Mouse (Mus musculus): ENCODE measurements around the gene Suclg2. TPM values are rescaled to one million over a fixed set of nuclear protein-coding genes. Genes with fewer than 3 reads are reported as not detected.

Suclg2 gene
- total RNA-seq, 2 experiments from 2014 or later, result 13.3 to 16.5 TPM

DNA sequence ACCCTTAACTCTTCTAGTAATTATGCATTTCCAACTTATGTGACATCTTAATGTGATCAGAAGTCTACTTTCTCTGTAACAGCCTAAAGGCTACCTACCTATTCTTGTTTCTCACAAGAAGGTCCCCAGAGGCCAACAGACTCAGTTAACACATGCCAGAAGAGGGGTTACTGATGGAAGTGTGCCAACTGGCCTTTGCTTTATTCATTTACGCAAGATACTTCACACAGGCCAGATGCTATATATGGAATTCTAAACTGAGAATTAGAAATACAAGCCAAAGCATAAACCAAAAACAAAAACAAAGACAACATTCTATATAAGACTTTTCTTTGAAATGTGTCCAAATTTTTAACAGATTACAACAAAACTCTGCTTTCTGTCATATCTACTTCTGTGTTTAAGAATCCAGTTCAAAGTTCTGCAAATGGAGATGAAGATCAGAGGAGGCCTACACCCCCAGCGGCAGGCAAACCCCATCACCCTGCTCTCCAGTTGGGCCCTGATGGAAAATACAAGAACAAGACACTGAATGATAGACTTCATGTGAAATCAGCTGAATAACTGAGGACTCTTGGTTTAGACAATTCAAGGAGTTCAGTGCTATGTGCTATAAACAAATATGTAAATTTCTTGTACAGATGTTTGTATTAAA lies 155.1 kb downstream of the Suclg2 start:
- Histone ChIP-seq H3K4me3 (no peak overlapping the region), H3K27ac (no peak overlapping the region)
- no peak for TF ChIP-seq CTCF (conservative IDR thresholded peaks at IDR 0.05)
- no peak for DNase-seq (ENCODE audit: low spot score in 2 of 2)

DNA sequence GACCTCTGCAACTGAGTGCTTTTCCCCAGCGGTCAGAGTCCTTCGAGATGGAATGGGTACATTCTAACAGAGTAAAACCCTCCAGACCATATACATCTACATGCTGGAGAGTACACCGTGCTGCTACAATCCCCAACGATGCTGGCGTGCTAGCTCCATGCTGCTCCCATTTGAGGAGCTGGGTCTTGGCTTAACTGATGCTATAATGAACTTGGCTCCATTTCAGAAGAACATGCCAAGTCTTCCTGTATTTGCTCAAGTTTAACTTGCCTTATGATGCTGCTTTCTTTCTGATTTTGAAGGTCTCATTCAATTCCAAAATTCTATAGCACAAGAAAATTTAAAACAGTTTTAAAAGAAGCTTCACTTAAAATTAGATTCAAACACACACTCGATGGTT lies 162.3 kb downstream of the Suclg2 start:
- no peak for TF ChIP-seq CTCF (conservative IDR thresholded peaks at IDR 0.05)
- no peak overlapping the region for H3K4me3 ChIP-seq
- no peak for DNase-seq (ENCODE audit: low spot score in 2 of 2)
- H3K27ac ChIP-seq, result no peak overlapping the region

DNA sequence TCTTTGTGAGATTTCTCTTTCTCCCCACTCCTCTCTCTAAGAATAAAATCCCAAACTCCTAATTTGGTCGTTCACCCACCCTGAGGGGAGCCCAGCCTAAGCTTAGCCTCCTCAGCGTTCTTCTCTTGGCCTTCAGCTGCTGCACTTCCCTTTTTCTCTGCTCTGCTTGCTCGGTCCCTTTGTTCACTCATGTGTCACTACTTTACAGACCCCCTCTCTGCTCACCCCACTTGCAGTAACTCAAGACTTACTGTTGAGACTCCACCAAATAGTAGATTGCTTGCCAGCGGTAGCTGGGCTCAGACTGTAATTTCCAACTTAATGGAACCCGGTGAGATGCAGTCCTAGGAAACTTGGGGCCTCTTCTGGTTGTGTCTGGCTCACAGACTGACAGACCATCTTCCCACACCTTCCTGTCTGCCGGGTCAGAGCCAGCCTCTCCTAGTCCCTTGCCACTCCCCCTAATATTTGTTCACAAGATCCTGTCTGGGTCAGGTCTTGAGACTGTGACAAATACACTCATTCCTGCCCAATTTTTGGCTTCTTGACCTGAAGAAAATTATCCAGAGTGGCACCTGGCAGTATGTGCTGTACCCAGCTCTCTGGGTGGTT lies 166.2 kb downstream of the Suclg2 start:
- Histone ChIP-seq H3K27ac (no peak overlapping the region), H3K4me3 (no peak overlapping the region)
- no peak for TF ChIP-seq CTCF (conservative IDR thresholded peaks at IDR 0.05)
- no peak for DNase-seq (ENCODE audit: low spot score in 2 of 2)

DNA sequence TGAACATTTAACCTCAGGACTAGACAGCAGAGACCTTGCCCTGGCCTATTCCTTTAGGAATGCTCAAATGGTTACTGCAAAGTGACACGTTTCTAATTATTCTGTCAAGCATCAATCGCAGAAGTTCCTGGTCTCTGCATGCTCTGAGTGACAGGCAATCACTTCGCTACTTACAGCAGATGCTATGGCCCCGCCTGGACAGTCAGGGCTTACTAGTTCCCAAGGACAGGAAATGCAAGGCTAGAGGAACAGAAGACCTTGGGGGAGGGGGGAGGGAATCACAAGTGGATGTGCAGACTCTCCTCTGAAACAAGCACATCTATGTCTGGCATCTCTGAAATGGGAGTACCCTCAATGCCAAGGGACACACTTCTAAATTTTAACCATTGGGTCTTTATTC lies 167.6 kb downstream of the Suclg2 start:
- no peak overlapping the region for H3K27ac ChIP-seq
- no peak for TF ChIP-seq CTCF (conservative IDR thresholded peaks at IDR 0.05)
- DNase-seq (ENCODE audit: low spot score in 2 of 2), result no peak
- H3K4me3 ChIP-seq, result no peak overlapping the region

DNA sequence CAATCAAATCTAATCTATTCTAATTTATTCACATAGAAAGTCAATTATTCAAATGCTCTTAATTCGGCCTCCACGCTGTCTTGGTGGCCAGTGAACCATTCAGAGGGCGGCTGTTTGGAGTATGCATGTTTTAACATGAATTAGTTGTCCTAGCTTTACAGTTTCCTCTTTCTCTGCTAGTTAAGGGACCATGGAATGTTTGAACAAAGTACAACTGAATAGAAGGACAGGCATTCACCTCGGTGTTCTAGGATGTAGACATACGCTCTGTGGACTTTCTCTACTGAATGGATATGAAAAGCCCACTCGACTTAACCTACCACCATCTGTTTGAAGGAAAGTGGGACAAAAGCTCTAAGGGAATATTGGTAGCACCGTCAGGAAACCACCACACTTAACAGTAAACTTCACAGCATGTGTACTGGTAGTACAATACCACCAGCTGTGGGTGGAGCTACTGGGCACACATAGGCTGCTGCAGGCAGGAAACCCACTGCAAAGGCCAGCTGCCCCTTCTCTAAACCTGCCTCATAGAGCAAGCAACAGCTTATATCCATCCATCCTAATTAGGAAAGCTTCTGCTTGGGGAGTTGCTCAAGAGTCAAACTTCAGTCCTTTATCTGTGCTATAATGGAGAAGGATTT lies 172.3 kb downstream of the Suclg2 start:
- no peak for DNase-seq (ENCODE audit: low spot score in 2 of 2)
- TF ChIP-seq CTCF (conservative IDR thresholded peaks at IDR 0.05), result no peak
- Histone ChIP-seq H3K4me3 (no peak overlapping the region), H3K27ac (no peak overlapping the region)

DNA sequence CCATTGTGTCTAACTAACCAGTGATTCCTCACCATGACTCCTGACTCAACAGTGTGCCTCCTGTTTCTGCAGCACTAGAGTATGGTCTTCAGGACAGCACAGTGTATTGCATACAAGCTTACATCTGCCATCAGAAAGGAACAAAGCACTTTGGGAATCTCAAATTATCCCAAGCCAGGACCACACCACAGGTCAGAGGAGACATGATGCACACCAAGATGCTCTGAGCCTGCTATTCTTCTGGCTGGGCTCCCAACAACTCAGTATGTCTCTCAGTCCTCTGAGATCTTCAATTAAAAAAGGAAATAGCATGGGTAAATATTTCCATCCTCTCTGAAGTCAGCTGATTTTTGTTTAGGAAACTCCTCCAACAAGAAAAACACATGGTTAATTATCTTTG lies 172.9 kb downstream of the Suclg2 start:
- no peak for TF ChIP-seq CTCF (conservative IDR thresholded peaks at IDR 0.05)
- Histone ChIP-seq H3K4me3 (no peak overlapping the region), H3K27ac (no peak overlapping the region)
- DNase-seq (ENCODE audit: low spot score in 2 of 2), result no peak

DNA sequence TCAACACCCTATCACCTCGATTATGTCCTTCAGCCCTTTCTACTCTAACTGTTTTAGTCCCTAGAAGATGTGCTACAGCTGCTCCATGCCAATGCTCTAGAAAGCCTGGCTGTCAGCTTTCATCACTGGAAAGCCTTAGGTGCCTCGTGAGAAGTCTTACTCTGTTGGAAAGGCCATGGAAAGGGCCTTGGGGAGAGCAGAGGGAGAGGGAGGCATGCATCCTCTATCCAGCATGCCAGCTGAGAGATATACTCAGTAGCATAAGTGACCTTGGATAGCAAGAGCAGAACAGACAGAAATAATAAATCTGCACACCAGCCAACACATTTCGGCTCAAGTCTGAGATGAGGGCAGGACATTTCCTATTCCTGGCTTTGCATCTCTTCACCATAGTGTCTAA lies 173.3 kb downstream of the Suclg2 start:
- Histone ChIP-seq H3K4me3 (no peak overlapping the region), H3K27ac (no peak overlapping the region)
- no peak for DNase-seq (ENCODE audit: low spot score in 2 of 2)
- no peak for TF ChIP-seq CTCF (conservative IDR thresholded peaks at IDR 0.05)

DNA sequence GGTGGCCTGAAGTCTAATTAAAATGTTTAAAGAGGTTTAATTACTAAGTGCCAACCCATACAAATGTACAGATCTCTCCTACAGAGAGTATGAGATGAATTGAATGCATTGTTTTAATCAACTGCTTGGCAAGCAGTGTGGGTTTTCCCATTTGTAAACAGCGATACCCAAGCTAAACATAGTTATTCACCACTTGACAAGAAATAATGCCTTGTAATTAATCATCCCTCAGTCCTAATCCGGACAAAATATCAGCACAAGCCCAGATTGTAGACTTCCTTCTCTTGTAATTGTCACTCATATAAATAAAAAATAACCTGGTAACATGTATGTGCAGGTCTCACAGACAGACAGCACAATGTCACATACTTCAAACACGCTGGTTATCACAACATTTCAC lies 183.4 kb downstream of the Suclg2 start:
- no peak for TF ChIP-seq CTCF (conservative IDR thresholded peaks at IDR 0.05)
- H3K27ac ChIP-seq, result no peak overlapping the region
- H3K4me3 ChIP-seq, result no peak overlapping the region
- no peak for DNase-seq (ENCODE audit: low spot score in 2 of 2)

DNA sequence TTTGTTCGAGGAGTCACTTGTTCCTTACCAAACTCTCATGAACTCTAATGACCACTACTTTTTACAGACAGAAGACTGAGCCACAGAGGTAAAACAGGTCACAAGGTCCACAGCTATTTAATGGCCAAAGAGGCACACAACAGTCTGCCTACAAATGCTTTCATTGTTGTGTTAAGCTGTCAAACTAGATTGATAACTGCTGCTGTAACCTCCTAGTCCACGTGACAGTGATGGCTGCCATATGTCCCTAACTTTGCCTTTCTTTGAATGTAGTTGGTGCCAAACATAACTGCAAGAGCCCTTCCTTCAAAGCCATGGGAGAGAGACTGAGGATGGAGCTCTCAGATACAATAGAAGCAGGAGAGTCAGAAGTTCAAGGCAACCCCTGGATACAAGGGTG lies 198.8 kb downstream of the Suclg2 start:
- TF ChIP-seq CTCF (conservative IDR thresholded peaks at IDR 0.05), result no peak
- Histone ChIP-seq H3K4me3 (no peak overlapping the region), H3K27ac (no peak overlapping the region)
- no peak for DNase-seq (ENCODE audit: low spot score in 2 of 2)

DNA sequence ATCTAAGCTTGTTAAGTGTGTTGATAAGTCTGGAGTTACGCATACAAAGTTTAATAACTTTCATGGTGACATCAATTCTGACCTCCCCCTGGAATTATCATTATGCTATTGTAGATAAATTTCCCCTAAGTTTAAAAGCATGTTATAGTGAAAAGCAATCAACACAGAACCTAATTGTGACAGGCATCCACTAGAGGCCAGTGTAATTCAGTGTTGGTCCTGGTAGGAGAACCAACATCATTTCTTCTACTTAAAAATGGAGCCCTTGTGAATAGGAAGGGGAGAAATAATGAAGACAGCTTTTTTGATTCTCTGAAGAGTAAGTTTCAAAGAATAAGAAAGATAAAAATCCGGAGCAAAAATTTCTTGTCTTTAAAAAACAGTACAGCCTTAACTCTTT lies 200.2 kb downstream of the Suclg2 start:
- H3K4me3 ChIP-seq, result no peak overlapping the region
- TF ChIP-seq CTCF (conservative IDR thresholded peaks at IDR 0.05), result peak; percentile 84

DNA sequence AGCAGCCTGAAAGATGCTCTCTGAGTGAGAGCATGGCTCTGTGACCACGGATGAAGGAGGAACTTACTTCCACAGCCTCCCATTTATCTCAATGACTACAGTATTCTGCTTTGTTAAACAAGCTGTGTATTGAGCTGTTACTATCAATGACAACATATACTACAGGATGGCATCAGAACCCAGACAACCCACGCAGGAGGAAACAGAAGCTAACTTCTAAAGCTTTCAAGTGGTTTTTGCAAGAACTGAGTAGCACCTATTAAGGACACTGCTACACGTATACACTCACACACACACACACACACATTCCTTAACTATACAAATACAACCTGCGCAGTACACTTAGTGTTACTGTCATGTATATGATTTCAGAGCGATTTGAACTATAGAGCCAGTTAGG lies 202.9 kb downstream of the Suclg2 start:
- H3K27ac ChIP-seq, result no peak overlapping the region
- H3K4me3 ChIP-seq, result no peak overlapping the region
- DNase-seq (ENCODE audit: low spot score in 2 of 2), result no peak
- TF ChIP-seq CTCF (conservative IDR thresholded peaks at IDR 0.05), result no peak

More for the DNA sequence above, 200.2 kb downstream of the Suclg2 start:
- peak in 1 of 2 experiments; percentile 26 for DNase-seq (ENCODE audit: low spot score in 2 of 2)
- H3K27ac ChIP-seq, result no peak overlapping the region

DNA sequence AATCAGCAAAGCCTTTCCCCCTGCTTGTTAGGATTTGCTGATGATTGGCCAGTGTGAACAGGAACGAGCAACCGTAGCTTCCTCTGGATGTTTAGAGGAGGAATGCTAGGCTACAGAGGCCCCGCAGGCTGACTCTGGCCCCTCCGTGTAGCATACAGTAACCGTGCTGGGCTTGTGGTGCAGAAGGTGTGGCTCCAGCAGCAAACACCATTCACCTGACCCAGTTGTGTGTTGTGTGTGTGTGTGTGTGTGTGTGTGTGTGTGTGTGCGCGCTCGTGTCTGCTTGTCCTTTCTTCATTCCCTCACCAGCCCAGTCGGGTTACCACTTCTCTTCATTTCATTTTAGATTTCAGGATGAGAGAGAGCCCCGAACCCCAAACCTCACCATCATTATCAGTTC lies 203.9 kb downstream of the Suclg2 start:
- no peak overlapping the region for H3K27ac ChIP-seq
- no peak overlapping the region for H3K4me3 ChIP-seq
- no peak for DNase-seq (ENCODE audit: low spot score in 2 of 2)
- TF ChIP-seq CTCF (conservative IDR thresholded peaks at IDR 0.05), result no peak

DNA sequence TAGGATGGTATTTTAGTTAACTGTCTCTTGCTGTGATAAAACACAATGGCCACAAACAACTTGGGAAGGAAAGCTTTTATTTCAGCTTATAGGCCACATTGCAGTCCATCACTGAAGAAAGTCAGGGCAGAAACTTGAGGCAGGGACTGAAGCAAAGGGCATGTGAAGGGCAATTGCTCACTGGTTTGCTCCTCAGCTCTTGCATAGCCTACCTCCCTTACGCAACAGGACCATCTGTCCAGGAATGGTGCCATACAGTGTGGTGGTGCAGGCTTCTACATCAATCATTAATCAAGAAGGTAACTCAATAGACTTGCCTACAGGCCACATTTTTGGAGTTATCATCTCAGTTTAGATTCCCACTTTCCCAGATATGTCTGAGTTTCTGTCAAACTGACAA lies 206.9 kb downstream of the Suclg2 start:
- no peak overlapping the region for H3K27ac ChIP-seq
- no peak for TF ChIP-seq CTCF (conservative IDR thresholded peaks at IDR 0.05)

DNA sequence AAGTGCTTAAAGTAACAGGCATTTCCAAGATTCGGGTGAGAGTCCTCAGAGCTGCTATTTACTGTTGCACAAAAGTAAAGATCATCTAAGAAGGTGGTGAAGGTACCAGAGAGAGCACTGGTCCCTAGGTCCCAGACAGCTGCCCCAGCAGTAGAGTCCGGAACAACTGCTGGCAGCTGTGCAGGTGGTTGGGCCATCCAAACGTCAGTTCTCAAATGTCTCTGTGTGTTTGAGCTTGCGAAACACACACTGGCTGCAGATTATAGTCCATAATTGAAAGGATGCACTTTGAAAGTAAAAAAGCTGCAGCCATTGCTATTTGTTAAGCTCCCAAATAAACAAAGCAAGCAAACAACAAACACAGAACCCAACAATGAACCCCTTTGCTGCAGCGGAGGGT lies 217.8 kb downstream of the Suclg2 start:
- DNase-seq (ENCODE audit: low spot score in 2 of 2), result no peak
- H3K27ac ChIP-seq, result no peak overlapping the region
- TF ChIP-seq CTCF (conservative IDR thresholded peaks at IDR 0.05), result no peak
- no peak overlapping the region for H3K4me3 ChIP-seq

More for the DNA sequence above, 206.9 kb downstream of the Suclg2 start:
- no peak overlapping the region for H3K4me3 ChIP-seq
- DNase-seq (ENCODE audit: low spot score in 2 of 2), result no peak

All from layer of hippocampus, adult 2 months (tissue).